Mouse (Mus musculus) left cerebral cortex, adult 8-10 months (tissue): ENCODE measurements around the gene 1700001C19Rik. TPM values are rescaled to one million over a fixed set of nuclear protein-coding genes. Genes with fewer than 3 reads are reported as not detected.
"Not testable (repeated sequence)": the region's sequence is repeated elsewhere in the genome, so short reads cannot be mapped to it uniquely, and the experiment has no call there.

ENCODE experiments used
- DNase-seq, 2 experiments: peaks; one replicate each; pipeline ENCODE4 v3.0.0; 2022; ENCODE audit warnings: low spot score in 2 of 2
- total RNA-seq, 4 experiments: library from RNA; stranded (reverse); gene quantifications; 2 replicates each; pipeline ENCODE4 v1.2.4; 2022

1700001C19Rik gene
- total RNA-seq, 4 experiments from 2014 or later, result not detected

DNA sequence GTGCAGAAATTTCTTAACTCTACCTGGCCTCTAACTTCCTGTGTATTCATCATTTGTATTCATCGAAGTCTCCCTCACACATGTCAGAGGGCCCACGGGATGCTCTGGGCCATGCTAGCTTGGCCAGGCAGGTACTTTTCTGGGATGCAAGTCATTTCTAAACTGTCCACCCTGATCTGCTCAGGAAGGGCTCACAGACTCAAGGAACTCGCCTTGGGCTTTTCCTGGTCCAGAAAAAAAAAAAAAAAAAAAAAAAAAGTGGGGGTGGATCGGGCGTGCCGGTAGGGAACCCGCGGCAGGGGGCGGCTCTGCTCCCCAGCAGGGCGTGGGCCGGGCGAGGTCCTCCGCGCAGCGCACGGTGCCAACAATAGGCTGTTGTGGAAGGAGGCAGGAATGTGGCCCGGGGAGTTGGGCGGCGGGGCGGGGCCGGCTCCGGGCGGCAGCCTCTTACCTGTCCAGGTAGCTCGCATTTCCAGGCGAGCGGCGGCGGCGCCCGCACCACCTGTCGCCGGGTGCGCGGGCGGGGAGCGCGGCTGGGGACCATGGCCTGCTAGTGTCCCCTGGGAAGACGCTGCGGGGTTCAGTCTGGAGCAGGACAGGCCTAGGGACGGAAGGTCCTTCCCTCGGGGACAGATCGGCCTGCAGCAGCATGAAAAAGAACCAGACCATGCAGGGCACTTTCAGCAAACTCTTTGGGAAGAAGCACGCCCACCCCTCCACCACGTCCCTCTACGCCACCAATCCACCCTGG, 845 bp downstream of the 1700001C19Rik start, which contains the start of gene AI661453:
Gene AI661453 (plus strand): TSS at position 460 of the 751 bp plus-strand sequence.
- DNase-seq, result no peak

DNA sequence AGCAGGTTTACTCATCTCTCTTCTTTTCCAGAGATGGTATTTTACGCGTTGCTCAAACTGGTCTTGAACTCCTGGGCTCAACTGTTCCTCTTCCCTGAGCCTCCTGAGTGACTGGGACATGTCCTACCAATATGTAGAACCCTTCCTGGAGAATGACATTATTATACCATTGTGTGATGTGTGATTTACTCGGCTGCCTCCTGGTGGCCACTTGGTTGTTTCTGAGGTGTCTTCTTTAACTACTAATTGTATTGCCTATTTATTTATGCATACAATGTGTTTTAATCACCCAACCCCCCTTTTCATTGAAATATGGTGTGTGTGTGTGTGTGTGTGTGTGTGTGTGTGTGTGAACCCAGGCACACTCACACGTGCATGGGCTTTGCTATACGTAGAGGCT, 6.4 kb downstream of the 1700001C19Rik start:
- no peak for DNase-seq

DNA sequence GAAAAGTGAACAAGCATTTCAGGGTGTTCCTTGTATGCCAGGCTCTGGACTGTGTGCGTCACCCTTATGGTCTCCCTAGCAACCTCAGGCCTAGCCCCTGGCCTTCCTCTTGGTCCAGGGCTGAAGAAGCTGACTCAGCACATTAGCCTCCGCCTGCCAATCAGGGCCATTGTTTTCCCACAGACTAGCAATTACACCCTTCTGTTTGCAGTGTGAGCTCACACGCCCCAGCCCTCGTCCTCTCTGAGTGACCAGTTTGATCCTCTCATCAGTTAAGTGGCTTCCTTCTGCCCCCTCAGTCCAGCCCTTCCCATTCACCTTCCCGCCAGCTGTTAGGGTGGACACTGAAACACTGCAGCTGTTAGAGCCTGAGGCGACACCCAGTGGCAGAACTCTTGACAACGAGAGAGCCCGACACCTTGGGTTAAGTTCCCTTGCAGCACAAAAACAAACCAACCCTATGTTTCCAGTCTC, 8.3 kb downstream of the 1700001C19Rik start:
- no peak for DNase-seq

DNA sequence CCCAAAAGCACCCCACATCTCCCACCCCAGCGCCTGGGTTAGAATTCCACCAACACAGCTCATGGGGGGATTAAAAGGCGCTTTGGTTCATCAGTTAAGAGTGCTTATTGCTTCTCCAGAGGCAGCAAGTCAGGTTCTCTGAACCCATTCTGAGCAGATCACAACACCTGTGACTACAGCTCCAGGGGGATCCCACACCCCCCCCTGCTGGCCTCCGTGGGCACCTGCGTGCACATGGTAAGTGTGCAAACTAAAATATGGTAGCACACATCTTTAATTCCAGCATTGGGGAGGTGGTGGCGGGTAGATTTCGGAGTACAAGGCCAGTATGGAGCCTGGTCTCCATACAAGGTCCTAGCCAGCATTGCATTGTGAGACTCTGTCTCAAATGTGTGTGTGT, 9.9 kb downstream of the 1700001C19Rik start:
- DNase-seq, result no peak

DNA sequence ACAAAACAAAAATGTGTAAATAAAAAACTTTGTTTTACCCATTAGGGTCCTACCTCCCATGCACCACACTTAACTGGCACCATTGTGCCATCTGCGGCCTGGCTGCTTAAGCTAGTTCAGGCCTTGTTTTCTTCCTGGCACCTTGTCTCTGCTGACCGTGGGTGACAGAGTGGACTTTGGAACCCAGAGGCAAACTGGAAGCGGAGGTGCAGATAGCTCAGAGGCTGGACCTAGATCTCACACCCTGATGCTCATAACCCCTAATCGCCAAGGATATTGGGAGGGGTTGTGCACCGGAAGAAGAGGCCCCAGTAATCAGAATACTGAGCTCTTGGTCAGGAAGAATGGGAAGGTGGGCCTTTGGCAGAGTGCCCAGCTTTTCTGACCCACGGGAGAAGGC, 13.0 kb downstream of the 1700001C19Rik start:
- no peak for DNase-seq

DNA sequence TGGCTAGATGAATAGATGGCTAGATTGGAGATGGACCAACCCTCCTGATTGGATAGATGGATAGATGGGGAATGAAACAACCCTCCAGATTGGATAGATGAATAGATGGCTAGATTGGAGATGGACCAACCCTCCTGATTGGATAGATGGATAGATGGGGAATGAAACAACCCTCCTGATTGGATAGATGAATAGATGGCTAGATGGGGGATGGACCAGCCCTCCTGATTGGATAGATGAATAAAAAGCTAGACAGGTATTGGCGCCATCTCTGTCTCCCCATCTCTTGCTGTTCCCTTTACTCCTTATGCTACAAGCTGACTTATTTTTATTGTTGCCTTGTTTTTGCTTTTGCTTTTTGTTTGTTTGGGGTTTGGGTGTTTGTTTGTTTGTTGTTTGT, 14.6 kb downstream of the 1700001C19Rik start:
- not testable (repeated sequence) for DNase-seq

DNA sequence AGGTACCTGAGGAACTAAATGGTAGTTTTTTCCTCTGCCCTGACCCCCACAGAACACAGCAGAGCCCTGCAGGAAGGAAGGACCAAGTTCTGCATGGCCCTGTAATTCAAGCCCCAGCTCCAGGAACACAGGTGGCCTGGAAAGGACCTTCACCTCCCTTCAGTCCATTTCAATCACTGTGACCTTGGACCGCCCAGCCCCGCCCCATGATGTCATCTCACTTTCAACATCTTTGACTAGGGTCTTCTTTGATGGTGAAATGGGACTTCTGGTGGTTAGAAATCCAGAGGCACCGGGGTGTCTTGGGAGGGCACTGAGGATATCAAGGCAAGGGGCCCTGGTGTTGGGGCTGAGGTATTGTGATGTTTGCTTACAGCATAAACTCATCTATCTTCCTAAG, 15.6 kb downstream of the 1700001C19Rik start:
- no peak for DNase-seq

DNA sequence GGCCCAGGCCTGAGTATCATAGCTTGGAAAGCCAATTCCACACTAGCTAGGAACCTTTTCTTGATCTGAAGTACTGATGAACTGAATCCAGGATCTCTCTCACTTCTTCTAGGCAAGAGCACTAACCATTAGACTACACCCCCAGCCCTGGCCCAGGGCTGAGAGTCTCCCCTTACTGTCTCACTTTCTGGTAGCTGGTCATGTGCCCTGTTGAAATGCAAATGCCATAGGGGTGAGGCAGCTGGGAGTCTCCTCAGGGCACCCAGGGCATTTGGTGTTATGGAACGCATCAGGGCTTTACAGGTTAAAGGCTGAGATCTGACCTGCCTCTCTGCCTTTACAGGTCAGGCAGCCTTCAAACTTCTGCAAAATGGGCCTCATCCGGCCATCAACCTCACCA, 17.0 kb downstream of the 1700001C19Rik start:
- no peak for DNase-seq

DNA sequence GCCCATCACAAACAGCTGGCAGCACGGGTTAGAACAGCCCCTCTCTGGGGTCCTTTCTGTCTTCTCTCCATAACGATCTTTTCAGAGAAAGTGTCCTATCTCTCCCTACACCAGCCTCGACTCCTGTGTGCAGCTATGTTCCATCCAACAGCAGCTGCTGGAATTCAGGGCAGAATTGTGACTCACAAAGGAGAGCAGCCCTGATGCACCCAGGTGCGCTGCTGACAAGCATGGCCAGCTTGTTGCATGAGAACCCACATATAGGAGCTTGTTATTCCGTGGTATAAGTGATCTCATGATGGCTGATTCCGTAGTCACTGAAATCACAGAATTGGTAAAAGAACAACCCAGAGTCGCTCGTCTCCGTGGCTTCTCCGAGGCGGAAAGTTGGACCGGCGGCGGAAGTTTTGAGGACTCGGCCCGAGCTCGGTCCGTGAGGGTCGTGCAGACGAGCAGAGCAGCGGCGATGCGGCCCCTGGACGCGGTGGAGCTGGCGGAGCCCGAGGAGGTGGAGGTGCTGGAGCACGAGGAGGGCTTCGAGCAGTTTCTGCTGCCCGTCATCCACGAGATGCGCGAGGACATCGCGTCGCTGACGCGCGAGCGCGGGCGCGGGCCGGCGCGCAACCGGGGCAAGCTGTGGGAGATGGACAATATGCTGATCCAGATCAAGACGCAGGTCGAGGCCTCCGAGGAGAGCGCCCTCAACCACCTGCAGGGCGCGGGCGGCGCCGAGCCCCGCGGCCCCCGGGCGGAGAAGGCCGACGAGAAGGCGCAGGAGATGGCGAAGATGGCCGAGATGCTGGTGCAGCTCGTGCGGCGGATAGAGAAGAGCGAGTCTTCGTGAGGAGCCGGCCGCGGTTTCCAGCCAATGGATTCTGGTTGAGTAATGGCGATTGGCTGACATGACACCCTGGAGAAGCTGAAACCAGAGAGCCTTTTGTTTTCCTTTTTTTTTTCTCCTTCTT, 27.0 kb downstream of the 1700001C19Rik start:
- peak in 1 of 2 experiments; percentile 25 for DNase-seq

DNA sequence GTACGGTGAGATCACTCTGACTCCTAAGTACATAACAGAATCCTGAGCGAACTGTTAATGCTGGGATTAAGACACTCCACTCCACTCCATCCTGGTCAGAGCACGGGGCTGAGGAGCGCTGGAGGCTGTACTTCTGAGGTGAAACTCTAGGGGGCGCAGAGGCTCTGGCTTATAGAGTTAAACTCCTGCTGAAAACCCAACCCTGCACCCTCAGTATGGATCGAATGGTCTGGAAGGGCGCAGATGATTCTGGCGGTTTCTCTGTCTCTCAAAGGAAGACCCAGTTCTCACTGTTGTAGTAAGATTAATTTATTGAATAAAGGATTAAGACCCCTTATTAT, 28.6 kb downstream of the 1700001C19Rik start:
- DNase-seq, result no peak

DNA sequence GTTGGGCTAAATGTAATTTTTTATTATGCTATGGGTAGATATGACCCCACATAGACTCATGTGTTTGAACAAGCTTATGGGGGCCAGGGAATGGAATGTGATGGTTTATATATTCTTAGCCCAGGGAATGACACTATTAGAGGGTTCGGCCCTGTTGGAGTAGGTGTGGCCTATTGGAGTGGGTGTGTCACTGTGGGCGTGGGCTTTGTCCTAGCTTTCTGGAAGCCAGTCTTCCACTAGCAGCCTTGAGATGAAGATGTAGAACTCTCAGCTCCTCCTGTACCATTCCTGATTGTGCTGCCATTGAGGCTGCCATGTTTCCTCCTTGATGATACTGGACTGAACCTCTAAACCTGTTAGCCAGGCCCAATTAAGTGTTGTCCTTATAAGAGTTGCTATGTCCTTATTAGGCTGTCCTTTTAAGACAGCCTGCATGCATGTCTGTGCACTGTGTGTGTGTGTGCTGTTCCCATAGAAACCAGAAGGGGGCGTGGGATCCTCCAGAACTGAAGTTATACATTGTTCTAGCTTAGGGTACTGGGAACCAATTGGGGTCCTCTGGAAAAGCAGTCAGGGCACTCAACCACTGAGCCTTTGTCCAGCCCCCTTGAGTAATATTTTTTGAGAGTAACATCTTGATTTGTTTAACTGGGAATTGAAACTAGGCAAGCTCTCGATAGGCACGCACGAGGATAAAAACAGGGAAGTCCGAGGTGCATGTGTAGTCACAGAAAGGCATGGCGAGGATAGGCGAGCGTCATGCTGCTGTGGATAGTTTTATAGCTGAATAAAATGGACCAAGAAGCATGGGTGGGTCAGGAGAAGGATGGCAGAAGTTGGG, 29.2 kb downstream of the 1700001C19Rik start:
- no peak for DNase-seq

DNA sequence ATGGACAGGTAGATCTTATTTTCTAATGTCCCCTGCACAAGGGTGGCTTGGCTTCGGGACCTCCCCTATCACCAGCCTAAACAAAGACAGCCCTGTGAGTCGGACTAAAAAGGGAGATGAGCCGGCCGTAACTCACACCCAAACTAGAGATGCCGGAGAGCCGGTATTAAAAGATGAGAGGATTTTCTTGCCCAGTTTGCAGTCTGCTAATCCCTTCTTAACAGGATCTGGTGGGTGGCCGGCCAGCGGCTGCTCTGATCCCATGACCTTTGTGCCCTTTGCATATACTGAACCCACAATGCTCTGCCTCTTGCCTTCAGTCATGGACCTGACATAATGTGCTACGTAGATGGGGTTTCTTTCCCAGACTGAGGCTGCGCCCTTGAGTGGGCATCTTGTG, 36.7 kb downstream of the 1700001C19Rik start, which contains the start of gene Guca1a:
Gene Guca1a (minus strand): TSS at position 134 of the 400 bp plus-strand sequence.
- no peak for DNase-seq

DNA sequence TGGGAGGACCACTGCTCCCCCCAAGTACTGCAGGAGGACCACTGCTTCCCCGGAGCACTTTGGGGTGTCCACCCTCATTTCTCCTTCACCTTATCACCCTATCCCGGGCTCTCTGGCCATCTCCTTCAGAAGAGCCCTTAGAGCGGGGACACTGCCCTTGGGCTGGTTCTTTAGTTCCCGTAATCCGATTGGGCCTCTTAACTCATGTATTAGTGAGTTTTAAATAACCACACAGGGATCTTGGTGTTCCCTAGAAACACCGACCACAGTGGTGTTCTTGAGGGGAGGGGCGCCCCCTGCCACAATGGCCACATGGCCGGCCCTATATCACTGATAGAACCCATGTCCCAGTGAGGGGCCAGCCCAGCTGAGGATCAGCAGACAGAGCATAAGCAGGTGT, 38.1 kb downstream of the 1700001C19Rik start:
- no peak for DNase-seq

DNA sequence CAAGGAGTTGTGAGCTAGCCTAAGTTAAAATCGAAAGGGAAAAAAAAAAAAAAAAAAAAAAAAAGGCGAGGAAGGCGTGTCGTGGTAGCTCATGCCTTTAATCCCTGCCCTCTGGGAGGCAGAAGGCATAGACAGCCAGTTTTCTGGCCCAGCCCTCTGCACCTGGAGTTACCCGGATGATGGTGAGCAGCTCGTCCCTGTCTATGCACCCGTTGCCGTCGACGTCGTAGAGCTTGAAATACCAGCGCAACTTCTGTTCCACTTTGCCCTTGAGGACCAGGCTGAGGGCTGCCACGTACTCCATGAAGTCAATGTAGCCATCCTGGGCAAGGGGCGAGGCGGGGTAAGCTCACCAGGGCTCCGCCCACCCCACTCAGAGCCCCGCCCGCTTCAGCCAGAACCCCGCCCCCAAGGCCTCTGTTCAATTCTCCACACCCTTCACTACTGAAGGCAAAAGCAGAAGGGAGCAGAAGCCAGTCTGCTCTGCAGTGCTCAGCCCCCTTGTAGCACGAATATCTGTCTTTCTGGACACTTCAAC, 41.7 kb downstream of the 1700001C19Rik start:
- DNase-seq, result no peak

DNA sequence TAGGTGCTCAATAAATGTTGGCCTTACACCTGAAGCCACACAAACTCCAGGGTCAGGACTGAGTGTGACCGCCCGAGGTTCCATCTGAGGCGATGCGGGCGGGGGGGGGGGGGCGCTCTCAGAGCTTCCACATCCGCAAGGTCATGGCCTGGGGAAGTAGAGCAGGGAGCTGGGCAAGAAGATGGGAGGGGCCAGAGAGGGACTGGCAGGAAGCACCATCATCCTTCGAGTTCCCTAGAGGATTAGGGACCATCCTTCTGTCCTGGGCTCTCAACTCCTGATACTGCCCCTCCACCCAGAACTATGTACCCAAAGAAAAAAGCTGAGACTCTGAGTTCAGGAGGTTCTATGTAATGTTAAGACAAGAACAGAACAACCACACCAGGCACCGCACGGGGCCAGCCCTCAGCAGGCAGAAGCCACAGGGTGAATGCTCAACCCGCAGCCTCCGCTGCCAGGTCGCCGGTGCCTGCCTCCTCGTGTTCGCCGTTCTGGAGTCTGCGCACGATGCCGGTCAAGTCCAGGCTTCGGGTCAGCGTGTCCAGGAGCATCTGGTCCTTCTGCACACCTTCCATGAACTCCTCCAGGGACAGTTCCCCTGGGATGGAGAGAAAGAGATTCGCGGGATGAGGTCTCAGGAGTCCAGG, 42.8 kb downstream of the 1700001C19Rik start:
- DNase-seq, result no peak

DNA sequence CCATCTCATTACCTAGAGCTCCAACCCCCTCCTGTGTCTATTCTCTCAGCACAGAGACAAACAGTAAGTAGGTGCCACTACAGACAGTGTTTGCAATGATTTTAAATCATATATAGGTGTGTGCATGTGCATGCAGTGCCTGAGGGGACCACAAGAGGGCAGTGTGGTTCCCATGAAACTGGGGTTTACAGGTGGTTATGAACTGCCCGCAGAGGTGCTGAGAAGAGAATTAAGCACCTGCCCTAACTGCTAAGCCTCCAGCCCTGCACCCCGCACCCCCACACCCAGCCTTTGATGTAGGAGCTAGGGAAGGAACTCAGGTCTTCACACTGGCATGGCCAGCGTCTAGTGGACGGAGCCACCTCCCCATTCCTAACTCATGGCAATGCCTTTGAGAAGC, 50.5 kb downstream of the 1700001C19Rik start:
- no peak for DNase-seq

DNA sequence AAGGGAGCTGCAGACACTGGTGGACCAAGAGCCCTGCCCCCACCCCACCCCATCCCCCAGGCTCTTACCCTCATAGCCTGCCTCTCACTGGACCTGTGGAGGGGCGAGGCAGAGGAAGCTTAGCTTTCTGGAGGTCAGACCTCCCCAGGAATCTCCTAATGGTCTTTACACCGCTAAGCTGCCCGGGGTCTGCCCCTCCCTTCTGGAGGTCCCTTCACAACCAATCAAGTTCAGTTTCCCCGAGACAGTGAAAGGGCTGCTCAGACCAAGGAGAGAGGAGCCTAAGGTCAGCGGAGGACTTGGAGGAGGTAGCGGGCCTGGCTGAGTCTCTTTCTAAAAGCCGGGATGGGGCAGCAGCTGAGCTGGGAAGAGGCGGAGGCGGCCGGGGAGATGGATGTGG, 52.0 kb downstream of the 1700001C19Rik start, which contains the start of gene Guca1b:
Gene Guca1b (plus strand): TSS at position 249 of the 400 bp plus-strand sequence.
- no peak for DNase-seq

DNA sequence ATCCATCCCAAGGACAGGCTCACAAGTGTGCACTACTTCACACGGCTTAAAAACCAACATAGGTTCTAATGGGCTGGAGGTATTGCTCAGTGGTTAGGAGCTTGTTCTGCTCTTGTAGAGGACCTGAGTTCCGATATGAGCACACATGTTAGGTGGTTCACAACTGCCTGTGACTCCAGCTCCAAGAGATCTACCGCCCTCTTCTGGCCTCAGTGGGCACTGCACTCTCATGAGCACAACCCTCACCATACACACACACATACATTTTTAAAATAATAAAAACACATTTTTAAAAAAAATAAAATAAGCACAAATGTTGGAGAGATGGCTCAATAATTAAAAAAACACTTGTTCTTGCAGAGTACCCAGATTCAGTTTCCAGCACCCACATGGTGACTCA, 53.1 kb downstream of the 1700001C19Rik start:
- no peak for DNase-seq

DNA sequence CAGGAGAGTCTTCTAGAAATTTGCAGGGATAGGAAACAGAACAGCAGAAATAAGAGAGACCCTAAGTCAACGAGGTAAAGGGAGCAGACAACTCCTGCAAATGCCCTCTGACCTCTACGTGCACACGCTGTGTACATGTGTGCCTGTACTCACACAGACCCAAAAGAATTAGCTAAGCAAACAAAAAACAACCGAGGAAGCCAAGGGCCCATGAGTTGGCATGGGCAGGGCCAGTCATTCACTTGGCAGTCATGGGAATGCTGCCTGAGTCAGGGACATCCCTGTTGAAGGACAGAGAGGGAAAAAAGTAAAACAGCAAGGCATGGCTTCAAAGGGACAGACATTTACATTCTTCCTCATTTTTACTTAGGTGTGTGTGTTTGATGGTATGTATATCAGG, 53.9 kb downstream of the 1700001C19Rik start:
- no peak for DNase-seq

DNA sequence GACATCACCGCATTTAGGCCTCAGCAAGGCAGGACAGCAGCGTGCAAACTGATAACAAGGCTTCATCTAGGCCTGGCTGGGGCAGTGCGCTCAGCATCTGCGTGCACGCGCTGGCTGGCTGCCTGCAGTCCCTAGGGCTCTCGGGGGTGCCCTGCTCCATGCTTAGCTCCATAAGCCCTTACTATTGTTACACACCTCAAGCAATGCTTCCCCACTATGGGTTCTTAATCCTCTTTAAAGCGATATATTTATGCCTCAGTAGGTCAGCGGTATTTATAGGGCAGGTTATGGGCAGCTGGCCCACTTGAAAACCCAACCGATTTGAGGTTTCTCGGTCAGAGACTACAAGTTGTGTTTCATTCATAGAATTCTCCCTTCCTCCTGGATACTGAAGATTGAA, 55.3 kb downstream of the 1700001C19Rik start:
- no peak for DNase-seq
